Mouse (Mus musculus): ENCODE results near the gene Grm4. TPM values are rescaled to one million over a fixed set of nuclear protein-coding genes. Genes with fewer than 3 reads are reported as not detected.

The Grm4 gene
- polyA plus RNA-seq, 1 experiment = not detected

- TF ChIP-seq USF1 (IDR thresholded peaks at IDR 0.05; ENCODE audit: low read depth) (no peak), MYOD1 (IDR thresholded peaks at IDR 0.05; ENCODE audit: control insufficient read depth in 1 of 3, insufficient read length in 2 of 3, low read depth in 2 of 3) (no peak), POLR2AphosphoS2 (IDR thresholded peaks at IDR 0.05; ENCODE audit: insufficient read length, low read depth) (peak; percentile 14)
- no peaks in the 10 kb centered on the region for H3K27me3 ChIP-seq (ENCODE audit: control insufficient read depth, insufficient read depth, insufficient read length)
- no peak overlapping the region for H3ac ChIP-seq (ENCODE audit: control insufficient read depth, insufficient read length)
- peak overlapping the region; percentile 49 for H3K4me3 ChIP-seq
- H3K36me3 ChIP-seq (ENCODE audit: control insufficient read depth, insufficient read depth) = no peaks in the 10 kb centered on the region
- peaks cover 7% of the 10 kb centered on the region for H3K79me2 ChIP-seq (ENCODE audit: control insufficient read depth, insufficient read depth)
- peak overlapping the region; percentile 83 for H3K4me2 ChIP-seq (ENCODE audit: low read depth)
These were observed 43.4 kb upstream of the Grm4 start for GRCm38 (mm10) chr17:27564391-27565162.

GRCm38 (mm10) chr17:27563771-27564244, 42.6 kb upstream of the Grm4 start:
- Histone ChIP-seq H3K27me3 (ENCODE audit: control insufficient read depth, insufficient read depth, insufficient read length) (no peaks in the 10 kb centered on the region), H3K79me2 (ENCODE audit: control insufficient read depth, insufficient read depth) (peaks cover 13% of the 10 kb centered on the region), H3K4me3 (no peak overlapping the region), H3ac (ENCODE audit: control insufficient read depth, insufficient read length) (no peak overlapping the region), H3K36me3 (ENCODE audit: control insufficient read depth, insufficient read depth) (no peaks in the 10 kb centered on the region), H3K4me2 (ENCODE audit: low read depth) (no peak overlapping the region)
- TF ChIP-seq TCF12 (IDR thresholded peaks at IDR 0.05; ENCODE audit: insufficient read depth, poor library complexity, severe bottlenecking) (no peak), MYOD1 (IDR thresholded peaks at IDR 0.05; ENCODE audit: control insufficient read depth in 1 of 3, insufficient read length in 2 of 3, low read depth in 2 of 3) (peak in 1 of 3 experiments; percentile 55), POLR2AphosphoS2 (IDR thresholded peaks at IDR 0.05; ENCODE audit: insufficient read length, low read depth) (peak; percentile 12)

DNA sequence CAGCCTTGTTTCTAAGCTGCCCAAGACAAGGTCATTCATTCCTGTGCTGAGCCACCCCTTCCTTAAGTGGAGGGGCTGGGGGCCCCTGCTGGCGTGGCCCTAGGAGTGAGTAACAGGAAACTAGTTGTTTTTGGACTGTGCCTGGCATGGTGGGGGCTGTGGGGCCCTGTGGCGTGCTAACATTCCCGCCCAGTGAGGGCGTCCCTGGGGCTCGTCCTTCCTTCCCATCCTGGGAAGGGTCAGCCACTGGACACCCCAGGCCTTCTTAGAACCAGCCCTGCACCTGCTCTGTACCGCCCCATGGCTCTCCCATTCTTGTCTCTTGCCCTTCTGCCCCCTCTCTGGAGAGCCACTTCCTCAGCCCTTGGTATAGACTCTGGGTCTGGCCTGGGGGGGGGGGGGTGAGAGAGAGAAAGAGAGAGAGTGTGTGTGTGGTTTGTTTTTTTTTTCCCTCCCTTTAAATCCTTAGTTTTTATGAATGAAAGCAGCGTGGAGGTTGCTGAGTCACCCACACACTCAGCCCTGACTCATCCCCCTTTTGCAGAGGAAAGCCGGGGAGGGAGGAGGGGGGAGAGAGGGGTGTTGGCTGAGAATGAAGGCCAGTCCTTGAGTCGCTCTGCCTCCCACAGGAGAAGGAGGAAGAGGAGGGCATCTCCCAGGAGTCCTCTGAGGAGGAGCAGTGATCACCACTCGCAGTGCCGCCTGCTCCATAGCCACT, 40.8 kb upstream of the Grm4 start:
- Histone ChIP-seq H3K27me3 (ENCODE audit: control insufficient read depth, insufficient read depth, insufficient read length) (no peaks in the 10 kb centered on the region), H3K4me2 (ENCODE audit: low read depth) (peak overlapping the region; percentile 63), H3K4me3 (no peak overlapping the region), H3K79me2 (ENCODE audit: control insufficient read depth, insufficient read depth) (peaks cover 27% of the 10 kb centered on the region), H3ac (ENCODE audit: control insufficient read depth, insufficient read length) (no peak overlapping the region), H3K36me3 (ENCODE audit: control insufficient read depth, insufficient read depth) (no peaks in the 10 kb centered on the region)
- peak in 1 of 3 experiments; percentile 63 for TF ChIP-seq MYOD1 (IDR thresholded peaks at IDR 0.05; ENCODE audit: control insufficient read depth in 1 of 3, insufficient read length in 2 of 3, low read depth in 2 of 3)
- TF ChIP-seq MYOG (IDR thresholded peaks at IDR 0.05; ENCODE audit: control insufficient read depth in 1 of 3, insufficient read depth in 1 of 3, insufficient read length in 2 of 3, low read depth in 2 of 3) = peak in 1 of 3 experiments; percentile 42
- peak; percentile 18 for TF ChIP-seq POLR2AphosphoS2 (IDR thresholded peaks at IDR 0.05; ENCODE audit: insufficient read length, low read depth)
- no peak for TF ChIP-seq USF1 (IDR thresholded peaks at IDR 0.05; ENCODE audit: low read depth)

DNA sequence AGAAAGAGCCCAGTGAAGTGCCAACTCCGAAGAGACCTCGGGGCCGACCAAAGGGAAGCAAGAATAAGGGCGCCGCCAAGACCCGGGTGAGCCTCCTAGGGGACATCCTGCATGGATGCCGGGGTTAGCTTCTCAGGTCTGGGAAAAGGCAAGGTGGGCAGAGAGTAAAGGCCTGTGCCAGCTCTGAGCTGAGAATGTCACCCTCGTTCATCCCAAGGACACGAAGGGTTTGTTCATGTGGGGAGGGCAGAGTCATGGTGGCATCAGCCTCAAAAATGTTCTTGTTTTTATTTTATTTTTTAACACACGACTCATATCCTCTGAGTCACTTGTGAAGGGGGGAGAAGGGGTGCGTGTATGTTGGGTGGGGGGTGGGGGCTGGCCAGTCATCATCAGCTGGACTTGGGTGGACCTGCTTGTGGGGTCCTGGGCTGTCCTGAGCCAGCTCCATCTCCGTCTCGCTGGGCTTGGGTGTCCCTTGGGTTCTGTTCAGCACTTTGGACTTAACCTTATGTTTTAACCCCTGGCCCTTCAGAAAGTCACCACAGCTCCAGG, 39.8 kb upstream of the Grm4 start:
- Histone ChIP-seq H3ac (ENCODE audit: control insufficient read depth, insufficient read length) (no peak overlapping the region), H3K4me2 (ENCODE audit: low read depth) (peak overlapping the region; percentile 63), H3K79me2 (ENCODE audit: control insufficient read depth, insufficient read depth) (peaks cover 27% of the 10 kb centered on the region), H3K36me3 (ENCODE audit: control insufficient read depth, insufficient read depth) (no peaks in the 10 kb centered on the region), H3K4me3 (no peak overlapping the region), H3K27me3 (ENCODE audit: control insufficient read depth, insufficient read depth, insufficient read length) (no peaks in the 10 kb centered on the region)
- TF ChIP-seq CEBPB (IDR thresholded peaks at IDR 0.05; ENCODE audit: insufficient read depth, poor library complexity, severe bottlenecking) = no peak

GRCm38 (mm10) chr17:27559596-27559995, 38.4 kb upstream of the Grm4 start:
- Histone ChIP-seq H3K27me3 (ENCODE audit: control insufficient read depth, insufficient read depth, insufficient read length) (no peaks in the 10 kb centered on the region), H3K4me3 (peak overlapping the region; percentile 38), H3ac (ENCODE audit: control insufficient read depth, insufficient read length) (no peak overlapping the region), H3K4me2 (ENCODE audit: low read depth) (peak overlapping the region; percentile 80), H3K36me3 (ENCODE audit: control insufficient read depth, insufficient read depth) (no peaks in the 10 kb centered on the region), H3K79me2 (ENCODE audit: control insufficient read depth, insufficient read depth) (peaks cover 27% of the 10 kb centered on the region)
- TF ChIP-seq TCF3 (IDR thresholded peaks at IDR 0.05; ENCODE audit: insufficient read length, low read depth) (no peak), SRF (IDR thresholded peaks at IDR 0.05; ENCODE audit: control insufficient read depth, insufficient read length, low read depth) (no peak), USF1 (IDR thresholded peaks at IDR 0.05; ENCODE audit: low read depth) (no peak), POLR2AphosphoS2 (IDR thresholded peaks at IDR 0.05; ENCODE audit: insufficient read length, low read depth) (no peak), TCF12 (IDR thresholded peaks at IDR 0.05; ENCODE audit: insufficient read depth, poor library complexity, severe bottlenecking) (no peak)

DNA sequence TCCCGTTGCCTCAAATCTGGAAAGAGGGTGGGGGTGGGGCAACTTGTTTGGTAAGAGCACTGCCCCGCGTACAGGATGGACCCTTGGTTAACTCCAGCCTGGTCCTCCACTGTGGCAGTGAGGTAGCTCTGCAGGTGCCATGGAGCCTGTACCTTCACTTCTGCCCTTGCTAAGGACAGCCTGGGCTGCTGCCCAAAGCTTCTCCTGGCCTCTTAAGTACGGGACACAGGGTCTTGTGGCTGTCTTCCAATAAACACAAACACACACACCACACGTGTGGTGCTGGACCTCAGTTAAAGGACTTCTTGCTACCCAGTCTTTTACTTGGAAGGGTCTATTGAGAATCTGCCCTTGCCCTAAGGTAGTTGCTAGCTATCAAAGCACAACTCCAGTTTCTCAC, 37.6 kb upstream of the Grm4 start:
- Histone ChIP-seq H3K27me3 (ENCODE audit: control insufficient read depth, insufficient read depth, insufficient read length) (no peaks in the 10 kb centered on the region), H3K4me3 (peak overlapping the region; percentile 38)
- TF ChIP-seq POLR2AphosphoS2 (IDR thresholded peaks at IDR 0.05; ENCODE audit: insufficient read length, low read depth) (no peak), TCF3 (IDR thresholded peaks at IDR 0.05; ENCODE audit: insufficient read length, low read depth) (no peak), MAX (IDR thresholded peaks at IDR 0.05; ENCODE audit: low read depth) (no peak), CEBPB (IDR thresholded peaks at IDR 0.05; ENCODE audit: insufficient read depth, poor library complexity, severe bottlenecking) (no peak), MYOD1 (IDR thresholded peaks at IDR 0.05; ENCODE audit: control insufficient read depth in 1 of 3, insufficient read length in 2 of 3, low read depth in 2 of 3) (no peak)

More for the DNA sequence above, 37.6 kb upstream of the Grm4 start:
- Histone ChIP-seq H3K79me2 (ENCODE audit: control insufficient read depth, insufficient read depth) (peaks cover 27% of the 10 kb centered on the region), H3K4me2 (ENCODE audit: low read depth) (peak overlapping the region; percentile 80), H3K36me3 (ENCODE audit: control insufficient read depth, insufficient read depth) (no peaks in the 10 kb centered on the region), H3ac (ENCODE audit: control insufficient read depth, insufficient read length) (no peak overlapping the region)

Data from myocyte (in vitro differentiated cells).